Comparison of ENCODE assay signal across 8 mouse cellular contexts in the genomic region with DNA sequence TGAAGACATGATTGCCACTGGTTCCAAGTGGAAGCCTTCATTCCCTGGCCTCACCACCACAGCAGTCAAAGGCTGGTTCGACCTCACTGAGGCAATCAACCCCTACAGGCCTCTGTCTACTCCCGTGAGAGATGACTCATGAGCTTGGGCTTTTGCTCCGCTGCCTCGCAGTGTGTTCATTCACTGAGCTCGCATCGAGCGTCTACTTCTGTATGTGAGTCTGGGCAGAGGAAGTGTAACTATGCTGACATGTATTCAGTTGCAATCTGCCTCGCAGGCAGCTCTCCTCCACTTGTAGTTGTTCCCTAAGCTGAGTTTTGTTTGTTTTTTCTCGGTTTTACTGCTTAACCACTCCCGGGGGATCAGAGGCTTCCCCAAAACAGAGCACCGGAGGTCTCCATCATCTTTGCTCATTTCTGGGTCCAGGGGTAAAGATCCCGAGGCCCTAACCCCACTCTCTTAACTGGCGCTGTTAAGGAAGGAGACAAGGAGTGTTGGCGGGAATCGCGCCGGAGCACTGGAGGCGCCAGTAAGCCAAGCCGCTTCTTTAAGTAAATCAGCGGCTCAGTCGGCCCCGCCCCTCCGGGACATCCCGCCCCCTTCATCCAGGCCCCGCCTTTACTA. TPM values are rescaled to one million over a fixed set of nuclear protein-coding genes. Genes with fewer than 3 reads are reported as not detected.
DNase-seq lines count a peak whose midpoint lies in the region; ATAC-seq lines count a peak whose summit lies in the region.

No protein-coding gene starts in this region.

- peak; percentile 69 for DNase-seq in urinary bladder, postnatal 14 days (ENCODE audit: low spot score)
- DNase-seq in urinary bladder, adult 2 months (ENCODE audit: low spot score): no peak
- DNase-seq in c-Kit-positive CD71-negative TER-119-negative erythroid progenitor cells, embryonic 14.5 days (ENCODE audit: low read depth): peak; percentile 47
- peak; percentile 45 for DNase-seq in lung, postnatal 10 days
- peak; percentile 72 for DNase-seq in skeletal muscle tissue, adult 2 months (ENCODE audit: low read depth, low spot score)
- DNase-seq in cerebellum, postnatal 14 days: no peak

- peak overlapping the region; percentile 77 for H3K4me2 ChIP-seq in intestine, embryonic 16.5 days (ENCODE audit: low read depth, low read length)

- peak; percentile 79 for ATAC-seq in granulocyte monocyte progenitor cell, adult 5-6 weeks (replicated peaks; ENCODE audit: poor library complexity, severe bottlenecking)
- peak; percentile 68 for ATAC-seq in intestine, embryonic 16.5 days

- H3K4me3 ChIP-seq in intestine, embryonic 16.5 days (ENCODE audit: low read length): peak overlapping the region; percentile 98

- H3K4me1 ChIP-seq in intestine, embryonic 16.5 days (ENCODE audit: control insufficient read depth, insufficient read depth, low read length): peaks cover 12% of the 10 kb centered on the region

- H3K27me3 ChIP-seq in intestine, embryonic 16.5 days (replicated peaks; ENCODE audit: control insufficient read depth, insufficient read depth, low read length): no peaks in the 10 kb centered on the region

- WGBS in intestine, embryonic 16.5 days: under 1% methylated on average over 25 of the region's 25 CpGs

- no peaks in the 10 kb centered on the region for H3K9me3 ChIP-seq in intestine, embryonic 16.5 days (ENCODE audit: control insufficient read depth, low read length)

- no peaks in the 10 kb centered on the region for H3K36me3 ChIP-seq in intestine, embryonic 16.5 days (ENCODE audit: control insufficient read depth, insufficient read depth, low read length)

- H3K9ac ChIP-seq in intestine, embryonic 16.5 days (ENCODE audit: low read depth, low read length): peak overlapping the region; percentile 70

- H3K27ac ChIP-seq in intestine, embryonic 16.5 days (ENCODE audit: low read length): peak overlapping the region; percentile 90

RNA-seq across cellular contexts. Expression of gene Sh3bp4, which starts 0.6 kb away (rescaled TPM):
- polyA plus RNA-seq in urinary bladder, adult 2 months (2012; rRNA removed): 11.4 and 12.0 TPM in 2 replicates
- 0.41 and 0.88 TPM in 2 replicates for total RNA-seq in granulocyte monocyte progenitor cell, adult 5-6 weeks (2014; fragmentation: Nextera tagmentation)
- not detected in 2 replicates for total RNA-seq in granulocyte monocyte progenitor cell, adult 5-6 weeks (2017)
- 13.5 and 14.2 TPM in 2 replicates for polyA plus RNA-seq in intestine, embryonic 16.5 days (2015; fragmentation: Nextera tagmentation; extraction: Ambion mirVana)

Comparison
In these comparisons a context has a peak if more than half of its experiments do, and no peak if none do; other contexts are left out.
1. DNase-seq: peak in urinary bladder, postnatal 14 days (single experiment), c-Kit-positive CD71-negative TER-119-negative erythroid progenitor cells, embryonic 14.5 days (single experiment), lung, postnatal 10 days (single experiment) and skeletal muscle tissue, adult 2 months (single experiment); none in urinary bladder, adult 2 months (single experiment) and cerebellum, postnatal 14 days (0 of 2).